Mouse (Mus musculus) T-helper 1 cell (primary cell): ENCODE measurements around the gene Cxcl10.

Source experiments
- in situ Hi-C: fragments of 300-600 bp; cut with MboI, MseI; formaldehyde crosslinking; loops from one replicate; pipeline ENCODE4 v1.15.1; 2025; ENCODE audit warnings: high pct_unique_total_duplicates

The Cxcl10 gene

DNA sequence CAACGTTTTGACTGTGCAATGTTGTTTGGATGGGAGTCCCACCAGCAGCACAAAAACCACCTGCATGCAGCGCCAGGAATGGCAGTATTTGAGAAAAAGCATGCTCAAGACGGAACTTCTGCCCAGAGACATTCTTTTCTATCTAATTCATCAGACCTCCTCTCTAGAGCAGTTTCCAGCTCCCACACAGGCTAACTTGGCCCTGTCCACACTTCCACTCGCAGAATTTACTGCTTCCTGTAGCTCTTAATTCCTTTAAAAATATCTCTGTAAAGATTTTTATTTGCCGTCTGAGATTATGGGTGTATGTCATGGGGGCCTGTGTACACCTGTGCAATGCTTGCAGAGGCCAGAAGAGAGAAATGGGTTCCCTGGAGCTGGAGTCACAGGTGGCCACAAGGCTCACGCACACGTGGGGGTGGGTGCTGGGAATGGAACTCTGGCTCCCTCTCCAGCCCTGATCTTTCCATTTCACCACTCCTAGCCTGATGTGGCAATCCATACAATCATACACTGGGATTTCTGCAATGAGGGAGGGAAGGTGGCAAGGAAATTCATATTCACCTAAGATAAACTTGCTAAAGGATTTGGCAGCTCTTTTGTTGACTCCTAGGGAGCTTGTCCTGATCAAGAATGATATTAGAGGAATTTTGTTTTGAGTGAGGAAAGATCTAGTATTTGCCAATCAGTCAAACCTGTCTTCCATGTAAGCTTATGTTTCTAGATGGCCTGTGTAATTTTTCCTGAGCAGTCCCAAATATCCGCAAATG, 26.9 kb downstream of the Cxcl10 start:
- in situ Hi-C loops = loop anchor here (10.0 kb wide), 1 partner anchor 1727 kb away; no protein-coding TSS in a partner anchor

DNA sequence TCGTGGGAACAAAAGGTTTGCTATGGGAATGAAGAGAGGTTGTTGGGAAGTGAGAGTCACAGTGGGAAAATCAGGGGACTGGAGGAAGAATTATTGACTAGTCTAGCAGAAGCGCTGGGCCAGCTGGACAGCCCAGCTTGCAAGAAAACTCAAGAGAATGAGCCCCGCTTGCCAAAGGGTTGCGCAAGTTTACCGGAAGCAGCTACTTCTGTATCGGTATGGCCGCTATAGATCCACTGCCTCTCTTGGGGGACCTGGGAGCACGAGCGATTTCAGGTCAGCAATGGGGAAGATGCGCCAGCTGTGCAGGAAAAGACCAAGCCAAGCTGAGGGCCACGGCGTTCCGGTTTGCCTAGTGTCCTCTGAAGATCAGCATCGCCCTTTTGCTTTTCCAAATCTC, 30.1 kb downstream of the Cxcl10 start:
- in situ Hi-C loops = loop anchor here (5.0 kb wide), 1 partner anchor 59 kb away; no protein-coding TSS in a partner anchor

DNA sequence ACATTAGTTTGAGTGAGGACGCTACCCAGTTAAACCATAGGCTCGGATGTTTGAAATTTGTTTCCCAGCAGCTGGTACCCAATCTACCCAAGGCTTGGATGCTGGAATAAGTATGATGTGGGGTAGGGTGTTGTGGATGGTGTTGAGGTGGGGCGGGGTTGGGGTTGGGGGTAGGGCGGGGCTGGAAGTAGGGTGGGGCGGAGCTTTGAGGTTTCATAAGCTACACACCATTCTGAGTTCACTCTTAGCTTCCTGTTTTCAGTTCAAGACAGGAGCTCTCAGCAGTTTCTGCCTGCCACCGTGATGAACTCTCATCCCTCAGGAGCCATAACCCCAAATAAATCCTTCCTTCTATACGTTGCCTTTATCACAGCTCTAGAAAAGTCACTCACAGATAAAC, 30.6 kb downstream of the Cxcl10 start:
- in situ Hi-C loops = loop anchor here (5.0 kb wide), 1 partner anchor 59 kb away; no protein-coding TSS in a partner anchor

DNA sequence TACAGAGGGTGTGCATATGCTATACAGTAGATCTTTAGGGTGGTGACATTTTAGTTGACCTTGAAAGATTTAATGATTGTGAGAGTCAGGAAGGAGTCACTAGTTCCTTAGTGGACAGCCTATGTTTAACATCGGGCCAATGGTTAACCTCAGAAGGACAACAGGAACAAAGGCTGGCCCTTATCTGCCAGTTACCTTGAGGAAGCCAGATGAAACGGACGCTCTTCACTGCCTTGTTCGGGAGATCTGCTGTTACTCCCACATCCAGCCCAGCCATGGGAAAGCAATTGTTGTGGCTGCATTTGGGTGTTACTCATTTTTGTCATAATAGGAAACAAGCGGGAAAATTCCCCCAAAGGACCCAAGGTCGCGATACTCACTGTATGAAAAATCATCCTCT, 34.9 kb downstream of the Cxcl10 start:
- in situ Hi-C loops = no loop called here

DNA sequence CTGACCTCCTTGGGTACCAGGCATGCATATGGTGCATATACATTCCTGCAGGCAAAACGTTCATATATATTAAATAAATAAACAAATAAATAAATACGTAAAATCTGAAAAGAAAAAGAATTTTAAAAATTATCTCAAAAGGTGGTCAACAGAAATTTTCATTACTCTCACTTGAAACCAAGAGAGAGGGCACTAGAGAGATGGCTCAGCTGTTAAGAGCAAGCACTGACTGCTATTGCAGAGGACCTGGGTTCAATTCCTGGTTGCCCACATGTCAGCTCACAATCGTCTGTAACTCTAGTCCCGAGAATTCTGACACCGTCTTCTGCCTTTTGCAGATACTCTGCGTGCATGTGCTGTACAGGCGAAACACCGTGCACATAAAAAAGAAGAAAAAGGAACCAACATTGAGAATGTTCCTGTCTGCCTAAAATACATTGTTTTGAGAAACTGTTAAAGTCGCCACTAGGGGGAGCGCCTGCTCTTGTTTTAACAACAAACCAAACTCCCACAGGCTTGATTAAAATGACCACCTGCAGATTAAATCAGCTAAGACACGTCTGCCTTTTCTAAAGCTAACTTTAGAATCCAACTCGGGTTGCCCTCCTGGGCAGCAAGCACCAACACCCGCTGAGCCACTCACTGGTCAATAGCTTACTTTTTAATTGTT, 36.5 kb downstream of the Cxcl10 start:
- in situ Hi-C loops = no loop called here

DNA sequence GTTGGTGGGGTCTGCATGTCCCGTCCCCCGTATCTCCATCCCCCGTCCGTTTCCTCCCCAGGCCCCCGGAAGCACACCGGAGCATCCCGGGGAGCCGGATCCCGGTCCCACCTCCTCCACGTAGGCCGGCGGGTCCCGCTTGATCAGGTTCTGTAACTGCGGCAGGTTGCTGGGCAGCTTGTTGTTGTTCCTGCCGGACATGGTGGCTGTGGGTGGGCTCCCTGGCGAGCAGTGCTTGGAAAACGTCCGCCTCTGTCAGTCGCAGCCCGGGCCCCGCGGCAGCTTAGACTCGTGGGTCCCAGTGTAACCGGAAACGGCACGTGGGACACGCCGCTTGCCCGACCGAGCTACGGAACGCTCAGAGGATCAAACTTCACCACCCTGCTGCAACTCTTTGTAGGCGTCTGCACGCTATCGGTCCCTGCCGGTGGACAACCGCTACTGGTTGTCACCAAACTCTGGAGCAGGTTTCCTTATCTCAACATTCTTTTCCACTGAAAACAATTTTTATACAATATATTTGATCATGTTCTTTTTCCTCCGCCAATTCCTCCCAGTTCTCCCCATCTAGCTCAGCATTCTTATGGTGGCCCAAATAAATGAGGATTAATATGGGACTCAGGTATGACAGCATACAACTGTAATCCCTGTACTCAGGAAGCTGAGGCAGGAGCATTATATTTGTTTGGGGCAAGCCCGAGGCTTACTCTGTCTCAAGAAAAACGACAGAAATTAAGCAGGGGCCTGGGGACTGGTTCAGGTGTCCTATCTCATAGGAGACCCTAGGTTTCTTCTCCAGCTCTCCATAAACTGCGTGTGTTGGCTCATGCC, 38.8 kb downstream of the Cxcl10 start, which contains the start of gene Sdad1:
Gene Sdad1, minus strand, starts transcription at position 799 of the 831 bp plus-strand sequence.
- in situ Hi-C loops = no loop called here

DNA sequence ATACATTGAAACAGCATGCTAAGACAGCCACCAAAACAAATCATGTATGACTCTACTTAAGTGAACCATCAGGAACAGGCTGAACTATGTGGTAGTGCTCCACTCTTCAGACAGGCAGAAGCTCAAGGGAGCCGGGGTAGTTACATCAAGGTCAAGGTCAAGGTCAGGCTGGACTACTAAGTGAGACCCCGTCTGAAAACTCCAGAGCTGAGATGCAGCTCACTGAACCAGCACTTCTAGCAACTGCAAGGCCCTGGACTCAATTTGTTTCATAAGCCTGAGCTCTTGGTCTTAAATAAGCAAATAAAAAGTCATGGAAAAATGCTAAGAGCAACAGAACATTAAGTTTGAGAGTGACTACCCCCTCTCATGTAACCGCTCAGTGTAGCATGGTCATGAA, 44.4 kb downstream of the Cxcl10 start:
- in situ Hi-C loops = no loop called here

DNA sequence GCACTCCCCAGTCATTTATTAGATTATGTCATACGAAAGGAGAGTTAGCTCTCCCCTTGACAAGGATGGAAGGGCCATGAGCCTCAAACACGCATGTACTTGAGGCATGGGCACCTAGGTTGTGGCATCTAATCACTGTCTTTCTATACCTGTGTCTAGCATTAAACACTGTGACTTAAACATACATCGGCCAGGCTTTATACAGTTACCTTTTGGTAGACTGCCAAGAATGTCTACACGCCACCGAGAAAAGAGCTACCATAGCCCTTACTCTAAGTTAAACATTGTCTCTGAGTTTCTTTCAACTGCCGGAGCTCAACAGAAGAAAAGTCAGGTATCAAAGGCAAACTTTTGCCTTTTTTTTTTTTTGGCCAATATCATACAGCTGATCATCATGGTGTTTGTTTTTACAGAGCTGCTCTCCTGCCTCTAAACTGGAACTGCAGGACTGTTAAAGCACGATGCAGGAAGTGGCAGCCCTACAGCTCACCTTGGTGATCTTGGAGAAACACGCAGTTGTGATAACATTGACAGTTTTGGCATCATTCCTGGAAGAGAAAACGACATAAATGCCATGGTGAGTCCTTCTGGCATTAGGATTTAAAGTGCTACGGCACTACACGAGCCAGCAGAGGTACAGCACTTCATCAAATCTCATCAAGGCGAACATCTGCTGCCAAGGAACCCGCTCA, 46.4 kb downstream of the Cxcl10 start:
- in situ Hi-C loops = no loop called here
